Mouse (Mus musculus) CD4-positive, CD25-positive, alpha-beta regulatory T cell, adult 4 months (primary cell): Measurements from ENCODE around the gene Il2rb. TPM values are rescaled to one million over a fixed set of nuclear protein-coding genes. Genes with fewer than 3 reads are reported as not detected.

Experiments
- ATAC-seq: one replicate; pipeline ENCODE4 v1.8.0; 2017
- polyA plus RNA-seq, 2 experiments: library from polyadenylated mRNA; unstranded; fragments of 100-300 nt; shearing (Covaris generic); gene quantifications; one replicate each; pipeline ENCODE4 v1.2.1; 2017

Il2rb gene
- polyA plus RNA-seq: 100 to 1,000 TPM; 529 to 771 TPM

DNA sequence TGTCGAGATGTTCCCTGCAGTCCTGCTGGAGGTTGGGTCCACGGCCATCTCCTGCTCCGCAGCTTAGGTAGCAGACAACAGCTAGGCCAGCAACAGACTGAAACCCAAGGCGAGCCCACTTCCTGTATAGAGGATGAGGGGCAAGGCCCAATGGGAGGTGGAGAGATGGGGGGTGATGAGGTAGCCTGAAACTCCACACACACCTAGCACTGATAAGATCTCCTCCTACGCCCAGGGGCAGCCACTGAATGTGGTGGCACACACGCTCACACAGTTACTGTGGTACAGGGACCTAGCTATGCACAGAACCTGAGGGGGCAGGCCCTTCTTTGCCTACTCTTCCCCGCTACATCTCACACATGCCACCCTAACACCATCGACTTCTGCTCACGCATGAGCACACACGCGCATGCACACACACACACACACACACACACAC, at the start of gene Il2rb:
TSS of gene Il2rb (minus strand) at position 304 of the 439 bp plus-strand sequence.
- ATAC-seq: peak; percentile 81

- no peak for ATAC-seq
Measured at GRCm38 (mm10) chr15:78544561-78545001, 49.5 kb upstream of the Il2rb start, which contains the start of gene Sstr3. Gene Sstr3 (minus strand): TSS chr15:78544685.

DNA sequence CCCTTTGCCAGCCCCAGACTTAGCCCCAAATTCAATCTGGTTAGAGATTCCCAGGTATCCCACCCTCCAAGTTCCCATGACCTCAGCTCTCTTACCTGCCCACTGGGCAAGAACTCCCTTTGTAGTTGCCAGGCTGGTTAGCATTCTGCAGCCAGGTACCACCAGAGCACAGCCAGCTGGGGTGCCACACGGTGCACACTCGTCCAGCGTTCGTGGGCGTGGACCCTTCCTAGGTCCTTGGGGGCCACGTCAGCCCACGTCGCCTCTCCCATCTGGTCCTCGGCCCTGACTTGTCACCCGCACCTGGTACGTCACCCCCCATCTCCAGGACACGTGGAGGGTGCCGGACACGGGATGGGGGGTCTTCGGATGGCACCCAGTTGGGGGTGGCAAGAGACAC, 49.0 kb upstream of the Il2rb start:
- no peak for ATAC-seq

- no peak for ATAC-seq
Measured at GRCm38 (mm10) chr15:78542767-78543303, 47.8 kb upstream of the Il2rb start.

DNA sequence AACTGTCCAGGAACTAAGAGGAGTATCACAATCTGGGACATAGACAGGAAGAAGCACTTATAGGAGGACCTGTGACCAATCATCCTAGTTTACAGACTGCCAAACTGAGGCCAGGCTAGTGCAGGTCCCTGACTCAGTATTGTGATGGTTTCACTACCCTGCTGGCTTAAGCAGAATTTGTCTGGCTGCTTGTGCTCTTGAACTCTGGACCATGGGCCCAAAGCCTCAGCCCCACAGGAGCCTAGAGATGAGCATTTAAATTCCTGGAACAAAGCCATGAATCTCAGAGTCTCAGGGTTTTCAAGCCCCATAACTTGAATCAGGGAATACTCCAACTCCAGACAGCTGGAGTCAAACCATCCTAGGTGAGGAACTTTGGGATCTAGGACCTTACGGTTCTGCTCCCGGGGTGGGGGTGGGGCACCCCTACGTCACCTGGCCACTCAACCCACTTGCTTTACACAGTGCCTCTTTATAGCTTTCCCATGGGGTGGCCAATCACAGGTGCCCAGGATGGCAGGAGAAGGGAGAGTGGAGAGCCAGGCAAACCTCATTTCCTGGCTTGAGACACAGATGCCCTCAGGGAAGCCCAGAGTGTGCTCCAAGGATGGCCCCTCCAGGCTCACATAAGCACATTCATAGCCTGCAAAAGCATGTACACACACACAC, 47.2 kb upstream of the Il2rb start:
- ATAC-seq: no peak

DNA sequence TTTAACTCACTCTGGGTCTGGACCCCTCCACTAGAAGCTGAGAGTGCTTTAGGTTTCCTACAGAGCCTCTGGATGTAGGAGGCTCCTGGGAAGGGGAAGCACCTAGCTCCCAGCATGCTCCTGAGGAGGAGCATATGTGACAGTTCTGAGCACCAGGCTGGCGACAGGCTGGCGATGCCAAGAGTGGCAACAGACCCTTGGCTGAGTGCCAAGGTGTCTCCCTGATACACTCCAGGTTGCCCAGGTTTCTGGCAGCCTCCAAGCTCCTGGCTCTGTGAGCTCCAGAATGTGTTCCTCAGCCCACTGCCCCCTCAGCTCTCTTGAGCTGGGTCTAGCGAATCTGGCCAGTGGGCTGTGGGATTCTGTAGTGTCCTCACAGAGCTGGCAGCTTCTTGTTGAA, 46.5 kb upstream of the Il2rb start:
- ATAC-seq: no peak

- no peak for ATAC-seq
Measured at GRCm38 (mm10) chr15:78541036-78541435, 46.0 kb upstream of the Il2rb start.

DNA sequence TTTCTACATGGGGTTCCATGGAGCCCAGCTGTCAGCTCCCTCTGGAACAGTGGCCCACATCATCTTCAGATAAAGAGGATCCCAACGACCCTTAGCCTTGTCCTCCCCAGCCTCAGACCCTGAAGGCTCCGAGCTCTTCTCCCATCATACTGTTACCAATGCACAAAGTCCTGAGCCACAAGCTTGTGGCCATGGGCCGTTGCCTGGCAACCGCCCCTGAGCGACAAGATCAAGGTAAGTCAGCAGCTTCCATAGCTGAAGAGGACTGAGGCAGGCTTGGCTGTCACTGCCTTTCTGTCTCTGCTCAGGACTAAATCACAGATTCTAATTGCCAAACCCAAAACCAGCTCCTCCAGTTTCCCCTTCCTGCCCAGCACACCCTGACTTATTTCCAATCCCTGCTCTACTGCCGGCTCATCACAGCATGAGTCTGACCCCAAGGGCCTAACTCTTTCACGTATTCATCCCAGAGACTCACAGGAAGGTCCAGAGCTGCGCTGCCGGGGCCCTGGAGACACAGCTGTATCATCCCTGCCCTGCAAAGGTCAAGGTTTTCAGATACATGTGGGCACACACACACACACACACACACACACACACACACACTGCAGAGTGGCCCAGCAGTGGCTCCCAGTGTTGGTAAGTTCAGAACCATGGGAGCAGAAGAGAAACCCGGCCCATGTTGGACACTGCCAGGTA, 40.8 kb upstream of the Il2rb start:
- no peak for ATAC-seq

GRCm38 (mm10) chr15:78533346-78533835, 38.3 kb upstream of the Il2rb start:
- no peak for ATAC-seq

GRCm38 (mm10) chr15:78532566-78533345, 37.7 kb upstream of the Il2rb start:
- no peak for ATAC-seq

DNA sequence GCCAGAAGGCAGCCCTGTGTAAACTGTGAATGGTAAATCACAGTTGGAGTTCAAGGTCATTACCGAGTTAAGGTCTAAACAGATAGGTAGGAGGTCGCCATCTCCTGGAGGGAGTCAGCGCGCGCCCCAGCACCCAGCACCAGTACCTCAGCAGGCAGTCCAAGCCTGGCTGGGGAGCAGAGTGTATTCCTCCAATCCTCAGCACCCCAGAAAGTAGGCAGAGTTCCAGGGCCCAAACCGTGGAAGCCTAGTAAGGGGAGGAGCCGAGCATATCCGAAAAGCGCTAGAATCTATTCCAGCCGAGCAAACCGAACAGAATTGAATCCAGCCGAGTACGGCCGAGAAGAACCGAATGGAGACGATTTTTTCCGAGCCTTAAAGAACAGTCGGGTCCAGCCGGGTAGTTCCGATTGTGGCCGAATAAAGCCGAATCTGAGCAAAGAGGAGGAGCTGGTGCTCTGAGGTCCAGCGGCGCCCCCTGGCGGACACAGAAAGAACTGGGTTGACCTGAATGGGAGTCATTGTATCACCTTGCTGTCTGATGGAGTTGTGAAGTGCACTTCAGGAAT, 36.9 kb upstream of the Il2rb start:
- peak; percentile 78 for ATAC-seq

- ATAC-seq: no peak
Measured at GRCm38 (mm10) chr15:78531451-78531720, 36.3 kb upstream of the Il2rb start.

- ATAC-seq: no peak
Measured at GRCm38 (mm10) chr15:78530671-78531450, 35.8 kb upstream of the Il2rb start, which contains the start of gene C1qtnf6. Gene C1qtnf6 (minus strand): TSS chr15:78531416.

DNA sequence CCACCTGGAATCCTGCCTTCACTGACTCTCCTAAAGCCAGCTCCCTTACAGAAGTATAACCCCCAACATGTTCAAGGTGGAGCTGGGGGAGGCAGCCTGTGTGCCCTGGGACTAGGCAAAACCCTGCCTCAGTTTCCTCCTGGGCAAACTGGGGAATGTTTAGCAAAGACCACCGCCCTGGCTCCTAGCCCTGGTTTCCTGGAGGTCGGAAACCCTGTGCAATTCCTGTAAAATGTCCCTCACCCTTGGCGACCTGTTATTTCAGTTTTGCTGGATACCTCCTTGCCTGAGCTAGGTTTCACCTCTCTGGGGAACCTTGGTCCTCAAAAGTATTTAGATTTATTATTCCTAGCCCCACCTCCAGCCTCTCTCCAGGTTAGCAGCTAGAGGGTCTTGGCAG, 35.1 kb upstream of the Il2rb start:
- ATAC-seq: no peak

DNA sequence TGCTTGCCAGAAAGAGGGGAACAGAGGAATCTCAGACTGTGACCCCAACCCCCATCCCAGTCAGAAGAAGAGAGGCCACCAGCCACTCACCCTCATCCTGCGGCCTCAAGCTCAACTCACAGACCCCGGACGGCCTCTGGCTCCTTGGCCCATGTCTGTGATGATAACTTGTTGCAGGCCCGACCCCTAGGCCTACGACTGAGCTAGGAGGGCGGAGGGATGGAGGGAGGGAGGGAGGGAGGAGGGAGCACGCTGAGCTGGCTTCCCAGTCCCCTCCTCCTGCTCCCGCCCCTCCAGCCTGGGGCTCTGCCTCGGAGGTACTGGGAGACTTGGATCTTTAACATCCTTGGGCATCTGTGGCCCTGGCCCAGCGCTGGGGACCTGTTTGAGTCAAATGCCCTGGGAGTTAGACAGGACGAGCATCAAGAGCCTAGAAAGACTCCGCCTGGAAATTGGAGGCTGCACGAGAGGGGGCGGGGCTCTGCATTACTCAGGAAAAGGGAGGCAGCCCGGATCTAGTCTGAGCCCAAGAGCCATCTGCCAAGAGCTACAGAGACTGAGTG, 34.4 kb upstream of the Il2rb start:
- no peak for ATAC-seq

- ATAC-seq: peak; percentile 44
Measured at GRCm38 (mm10) chr15:78528726-78529411, 33.8 kb upstream of the Il2rb start.

- ATAC-seq: peak; percentile 73
Measured at GRCm38 (mm10) chr15:78527973-78528372, 32.9 kb upstream of the Il2rb start.

GRCm38 (mm10) chr15:78524163-78524562, 29.1 kb upstream of the Il2rb start:
- no peak for ATAC-seq

GRCm38 (mm10) chr15:78521892-78522291, 26.8 kb upstream of the Il2rb start:
- no peak for ATAC-seq

GRCm38 (mm10) chr15:78521331-78521730, 26.3 kb upstream of the Il2rb start:
- ATAC-seq: no peak
